In genomic region chr1:191055533-191055873, GRCm38 (mm10) we compare ENCODE assay signal across 22 mouse cellular contexts. TPM values are rescaled to one million over a fixed set of nuclear protein-coding genes. Genes with fewer than 3 reads are reported as not detected.
DNase-seq lines count a peak whose midpoint lies in the region; ATAC-seq and TF ChIP-seq lines count a peak whose summit lies in the region.
"Had no signal": no experiment of that assay in that cellular context is flagged by ENCODE, and none has a peak within 500 bp of the region (broad histone marks: within the 10 kb centered on the region; RNA-seq: fewer than 3 reads in every experiment).

No protein-coding gene starts in this region.

- DNase-seq in liver, embryonic 11.5 days (ENCODE audit: low spot score) = no peak
- DNase-seq in liver = no peak
- DNase-seq in MEL (ENCODE audit: low read depth, low spot score) = no peak
- no peak for DNase-seq in cerebellum, postnatal 10 days
- DNase-seq in gastrocnemius, postnatal 36 days = no peak
- DNase-seq: cerebellum, postnatal 25 days; kidney, postnatal 10 days; lung, postnatal 36 days; midbrain, embryonic 14.5 days; thymus, adult 2 months had no signal

- H3K9me3 ChIP-seq in liver, embryonic 11.5 days (ENCODE audit: control insufficient read depth, low read length) = no peaks in the 10 kb centered on the region
- H3K9me3 ChIP-seq in MEL (replicated peaks; ENCODE audit: insufficient read depth, low read length) = no peaks in the 10 kb centered on the region
- no peaks in the 10 kb centered on the region for H3K9me3 ChIP-seq in intestine, embryonic 16.5 days (ENCODE audit: control insufficient read depth, low read length)
- H3K9me3 ChIP-seq: hindbrain, embryonic 15.5 days had no signal

- peak; percentile 24 for TF ChIP-seq RAD21 in MEL (IDR thresholded peaks at IDR 0.05; ENCODE audit: low read depth, low read length)

- H3K4me2 ChIP-seq in liver, embryonic 11.5 days = peak overlapping the region; percentile 48
- no peak overlapping the region for H3K4me2 ChIP-seq in intestine, embryonic 16.5 days (ENCODE audit: low read depth, low read length)
- H3K4me2 ChIP-seq: hindbrain, embryonic 15.5 days had no signal

- TF ChIP-seq CTCF in MEL (IDR thresholded peaks at IDR 0.05 in 2 of 3, conservative IDR thresholded peaks at IDR 0.05 in 1 of 3; ENCODE audit: control insufficient read depth in 1 of 3, insufficient read depth in 1 of 3, low read depth in 2 of 3, low read length in 3 of 3, poor library complexity in 1 of 3, severe bottlenecking in 1 of 3) = peak in 2 of 3 experiments; percentile 37 to 57; a peak in 4 of 6 replicates

- ATAC-seq in liver, embryonic 11.5 days (replicated peaks; ENCODE audit: low FRiP score) = peak; percentile 81
- peak; percentile 21; the same call in 1 of the 2 replicates for ATAC-seq in intestine, embryonic 16.5 days
- peak; percentile 90 for ATAC-seq in megakaryocyte-erythroid progenitor cell, adult 5-6 weeks (replicated peaks; ENCODE audit: low FRiP score, low TSS enrichment, poor library complexity, severe bottlenecking)
- ATAC-seq: Patski had no signal

- peak overlapping the region; percentile 89 for H3K27ac ChIP-seq in liver, embryonic 11.5 days (ENCODE audit: low read depth, low read length)
- H3K27ac ChIP-seq in MEL (ENCODE audit: control insufficient read depth, low read depth, low read length) = peak overlapping the region; percentile 96
- no peak overlapping the region for H3K27ac ChIP-seq in intestine, embryonic 16.5 days (ENCODE audit: low read length)
- H3K27ac ChIP-seq: hindbrain, embryonic 15.5 days had no signal

- H3K4me3 ChIP-seq in liver, embryonic 11.5 days (ENCODE audit: low read depth, low read length) = no peak overlapping the region
- no peak overlapping the region for H3K4me3 ChIP-seq in MEL (ENCODE audit: control insufficient read depth in 1 of 2, insufficient read depth in 1 of 2, low read depth in 2 of 2, low read length in 2 of 2)
- no peak overlapping the region for H3K4me3 ChIP-seq in intestine, embryonic 16.5 days (ENCODE audit: low read length)
- H3K4me3 ChIP-seq: hindbrain, embryonic 15.5 days had no signal

- H3K4me1 ChIP-seq in liver, embryonic 11.5 days (replicated peaks; ENCODE audit: control insufficient read depth, insufficient read depth, low read length) = peaks cover 10% of the 10 kb centered on the region
- H3K4me1 ChIP-seq in MEL (ENCODE audit: control insufficient read depth in 1 of 2, insufficient read depth in 2 of 2, low read length in 2 of 2) = peaks cover 13% of the 10 kb centered on the region in 2 experiments
- H3K4me1 ChIP-seq in intestine, embryonic 16.5 days (ENCODE audit: control insufficient read depth, insufficient read depth, low read length) = no peaks in the 10 kb centered on the region
- H3K4me1 ChIP-seq: hindbrain, embryonic 15.5 days had no signal

- 59% methylated on average over 2 of the region's 2 CpGs for WGBS in liver, embryonic 11.5 days
- 67% methylated on average over 2 of the region's 2 CpGs for WGBS in intestine, embryonic 16.5 days

- intact Hi-C loops in gastrocnemius, postnatal 36 days (cut with DNase I) = loop anchor here (5.0 kb wide), 2 partner anchors 43 to 113 kb away; no protein-coding TSS in a partner anchor

- no peaks in the 10 kb centered on the region for H3K79me2 ChIP-seq in MEL (ENCODE audit: control insufficient read depth, insufficient read depth, low read length, poor library complexity)

- H3K27me3 ChIP-seq in liver, embryonic 11.5 days (replicated peaks; ENCODE audit: control insufficient read depth, insufficient read depth, low read length) = no peaks in the 10 kb centered on the region
- H3K27me3 ChIP-seq in MEL (ENCODE audit: control insufficient read depth in 1 of 2, insufficient read depth in 2 of 2, low read length in 2 of 2) = no peaks in the 10 kb centered on the region
- no peaks in the 10 kb centered on the region for H3K27me3 ChIP-seq in intestine, embryonic 16.5 days (replicated peaks; ENCODE audit: control insufficient read depth, insufficient read depth, low read length)
- H3K27me3 ChIP-seq: hindbrain, embryonic 15.5 days; Patski had no signal

- H3K9ac ChIP-seq in liver, embryonic 11.5 days (ENCODE audit: low read depth, low read length) = 0 out of 2 replicates have a peak overlapping the region, but pooled peaks have one; percentile 26
- H3K9ac ChIP-seq in MEL (ENCODE audit: control insufficient read depth, low read depth, low read length, poor library complexity, severe bottlenecking) = peak overlapping the region; percentile 2; the same call in 1 of the 2 replicates
- no peak overlapping the region for H3K9ac ChIP-seq in intestine, embryonic 16.5 days (ENCODE audit: low read depth, low read length)
- H3K9ac ChIP-seq: hindbrain, embryonic 15.5 days had no signal

- no peak; a peak in 1 of 4 replicates for TF ChIP-seq EP300 in MEL (IDR thresholded peaks at IDR 0.05; ENCODE audit: low read depth in 1 of 2, low read length in 2 of 2)

- 0 out of 2 replicates have a peak, but pooled peaks cover 2% of the 10 kb centered on the region for H3K36me3 ChIP-seq in liver, embryonic 11.5 days (ENCODE audit: control insufficient read depth, insufficient read depth, low read length)
- peaks cover 0 to 18% of the 10 kb centered on the region in 2 experiments; a peak in 2 of 4 replicates for H3K36me3 ChIP-seq in MEL (ENCODE audit: control insufficient read depth in 1 of 2, insufficient read depth in 2 of 2, low read length in 2 of 2)
- no peaks in the 10 kb centered on the region for H3K36me3 ChIP-seq in intestine, embryonic 16.5 days (ENCODE audit: control insufficient read depth, insufficient read depth, low read length)
- H3K36me3 ChIP-seq: hindbrain, embryonic 15.5 days had no signal

- no peak; a peak in 1 of 4 replicates for TF ChIP-seq POLR2A in MEL (IDR thresholded peaks at IDR 0.05; ENCODE audit: control insufficient read depth in 1 of 2, insufficient read depth in 1 of 2, low read depth in 1 of 2, low read length in 2 of 2, poor library complexity in 1 of 2)

TF ChIP-seq in MEL, 35 proteins besides CTCF, POLR2A, EP300 and RAD21:
- TF ChIP-seq MXI1 (IDR thresholded peaks at IDR 0.05; ENCODE audit: low read depth, low read length) (no peak), SMC3 (IDR thresholded peaks at IDR 0.05; ENCODE audit: low read depth, low read length) (peak; percentile 62)

RNA-seq across cellular contexts. Expression of gene Tatdn3, which starts 7.2 kb away (rescaled TPM):
- 14.4 and 17.2 TPM in 2 replicates for polyA plus RNA-seq in liver, embryonic 11.5 days (2014; fragmentation: Nextera tagmentation; extraction: Ambion mirVana)
- total RNA-seq in MEL (2012; rRNA removed) = 14.5 and 16.7 TPM in 2 replicates
- polyA plus RNA-seq in MEL (2012; ENCODE audit: insufficient read depth in 1 of 2, insufficient read length in 2 of 2, low read depth in 1 of 2, low replicate concordance in 2 of 2, missing spikeins in 1 of 2) = 10 to 100 TPM in 1 of 2 experiments, not detected in 1; 19.0 TPM
- 13.4 and 13.9 TPM in 2 replicates for polyA plus RNA-seq in intestine, embryonic 16.5 days (2015; fragmentation: Nextera tagmentation; extraction: Ambion mirVana)
- 20.1 and 23.3 TPM in 2 replicates for total RNA-seq in megakaryocyte-erythroid progenitor cell, adult 5-6 weeks (2014; fragmentation: Nextera tagmentation)
- total RNA-seq in megakaryocyte-erythroid progenitor cell, adult 5-6 weeks (2017) = 23.3 and 33.6 TPM in 2 replicates
- 10 to 100 TPM; 12.6 to 14.3 TPM for total RNA-seq in gastrocnemius, postnatal 36 days (2021)

RNA-seq across cellular contexts. Expression of gene Nsl1, which starts 7.3 kb away (rescaled TPM):
- polyA plus RNA-seq in liver, embryonic 11.5 days (2014; fragmentation: Nextera tagmentation; extraction: Ambion mirVana) = 27.7 and 30.7 TPM in 2 replicates
- 33.4 and 41.9 TPM in 2 replicates for total RNA-seq in MEL (2012; rRNA removed)
- polyA plus RNA-seq in MEL (2012; ENCODE audit: insufficient read depth in 1 of 2, insufficient read length in 2 of 2, low read depth in 1 of 2, low replicate concordance in 2 of 2, missing spikeins in 1 of 2) = 10 to 100 TPM in 1 of 2 experiments, not detected in 1; 24.2 TPM
- polyA plus RNA-seq in intestine, embryonic 16.5 days (2015; fragmentation: Nextera tagmentation; extraction: Ambion mirVana) = 14.0 and 16.2 TPM in 2 replicates
- total RNA-seq in megakaryocyte-erythroid progenitor cell, adult 5-6 weeks (2014; fragmentation: Nextera tagmentation) = 17.2 and 20.8 TPM in 2 replicates
- total RNA-seq in megakaryocyte-erythroid progenitor cell, adult 5-6 weeks (2017) = 14.8 and 18.4 TPM in 2 replicates
- total RNA-seq in gastrocnemius, postnatal 36 days (2021) = under 1 TPM; 0.22 to 0.64 TPM

RNA-seq across cellular contexts. Expression of gene Spata45, which starts 19.1 kb away (rescaled TPM):
- polyA plus RNA-seq in liver, embryonic 11.5 days (2014; fragmentation: Nextera tagmentation; extraction: Ambion mirVana) = not detected in 2 replicates
- total RNA-seq in MEL (2012; rRNA removed) = not detected in 2 replicates
- under 1 TPM in 1 of 2 experiments, not detected in 1; 0.75 TPM for polyA plus RNA-seq in MEL (2012; ENCODE audit: insufficient read depth in 1 of 2, insufficient read length in 2 of 2, low read depth in 1 of 2, low replicate concordance in 2 of 2, missing spikeins in 1 of 2)
- 0.61 TPM in 1 of 2 replicates, not detected in the other for polyA plus RNA-seq in intestine, embryonic 16.5 days (2015; fragmentation: Nextera tagmentation; extraction: Ambion mirVana)
- total RNA-seq in megakaryocyte-erythroid progenitor cell, adult 5-6 weeks (2014; fragmentation: Nextera tagmentation) = not detected in 2 replicates
- not detected in 2 replicates for total RNA-seq in megakaryocyte-erythroid progenitor cell, adult 5-6 weeks (2017)
- total RNA-seq in gastrocnemius, postnatal 36 days (2021) = not detected
- total RNA-seq: granulocyte monocyte progenitor cell, adult 5-6 weeks; left cerebral cortex, postnatal 10 days had no signal
- polyA plus RNA-seq: embryonic facial prominence, embryonic 11.5 days; frontal cortex, adult 2 months; heart, embryonic 16.5 days; hindbrain, embryonic 15.5 days; limb, embryonic 14.5 days; midbrain, embryonic 14.5 days; neural tube, embryonic 11.5 days; Patski; small intestine, adult 2 months; thymus, adult 2 months had no signal

RNA-seq across cellular contexts. Expression of gene Flvcr1, which starts 29.5 kb away (rescaled TPM):
- 11.8 and 12.1 TPM in 2 replicates for polyA plus RNA-seq in liver, embryonic 11.5 days (2014; fragmentation: Nextera tagmentation; extraction: Ambion mirVana)
- 27.7 and 36.9 TPM in 2 replicates for total RNA-seq in MEL (2012; rRNA removed)
- 10 to 100 TPM in 1 of 2 experiments, not detected in 1; 19.1 TPM for polyA plus RNA-seq in MEL (2012; ENCODE audit: insufficient read depth in 1 of 2, insufficient read length in 2 of 2, low read depth in 1 of 2, low replicate concordance in 2 of 2, missing spikeins in 1 of 2)
- 8.4 and 14.2 TPM in 2 replicates for polyA plus RNA-seq in intestine, embryonic 16.5 days (2015; fragmentation: Nextera tagmentation; extraction: Ambion mirVana)
- 28.5 and 30.6 TPM in 2 replicates for total RNA-seq in megakaryocyte-erythroid progenitor cell, adult 5-6 weeks (2014; fragmentation: Nextera tagmentation)
- total RNA-seq in megakaryocyte-erythroid progenitor cell, adult 5-6 weeks (2017) = 28.2 and 30.3 TPM in 2 replicates
- 10 to 100 TPM; 12.5 to 20.2 TPM for total RNA-seq in gastrocnemius, postnatal 36 days (2021)

RNA-seq across cellular contexts. Expression of gene Batf3, which starts 42.1 kb away (rescaled TPM):
- 5.7 and 6.0 TPM in 2 replicates for polyA plus RNA-seq in liver, embryonic 11.5 days (2014; fragmentation: Nextera tagmentation; extraction: Ambion mirVana)
- 1.5 and 2.4 TPM in 2 replicates for total RNA-seq in MEL (2012; rRNA removed)
- polyA plus RNA-seq in MEL (2012; ENCODE audit: insufficient read depth in 1 of 2, insufficient read length in 2 of 2, low read depth in 1 of 2, low replicate concordance in 2 of 2, missing spikeins in 1 of 2) = 1 to 10 TPM in 1 of 2 experiments, not detected in 1; 2.4 TPM
- polyA plus RNA-seq in intestine, embryonic 16.5 days (2015; fragmentation: Nextera tagmentation; extraction: Ambion mirVana) = 8.4 and 9.0 TPM in 2 replicates
- not detected in 2 replicates for total RNA-seq in megakaryocyte-erythroid progenitor cell, adult 5-6 weeks (2014; fragmentation: Nextera tagmentation)
- total RNA-seq in megakaryocyte-erythroid progenitor cell, adult 5-6 weeks (2017) = 0.34 TPM in 1 of 2 replicates, not detected in the other
- total RNA-seq in gastrocnemius, postnatal 36 days (2021) = not detected
- total RNA-seq: granulocyte monocyte progenitor cell, adult 5-6 weeks had no signal

Comparison
In these comparisons a context has a peak if more than half of its experiments do, and no peak if none do; other contexts are left out.
1. ATAC-seq: peak in every context shown above with its lines; median percentile 90 in megakaryocyte-erythroid progenitor cell, adult 5-6 weeks; 81 in liver, embryonic 11.5 days; 21 in intestine, embryonic 16.5 days.
2. RNA of gene Nsl1, which starts 7.3 kb away (total RNA-seq): 33.4 to 41.9 TPM in MEL and 14.8 to 20.8 TPM in megakaryocyte-erythroid progenitor cell, adult 5-6 weeks; 0.22 to 0.64 TPM in gastrocnemius, postnatal 36 days; every median in the first group is over 4 times any median in the second.